ENCODE assay signal across 10 mouse cellular contexts in the genomic region with DNA sequence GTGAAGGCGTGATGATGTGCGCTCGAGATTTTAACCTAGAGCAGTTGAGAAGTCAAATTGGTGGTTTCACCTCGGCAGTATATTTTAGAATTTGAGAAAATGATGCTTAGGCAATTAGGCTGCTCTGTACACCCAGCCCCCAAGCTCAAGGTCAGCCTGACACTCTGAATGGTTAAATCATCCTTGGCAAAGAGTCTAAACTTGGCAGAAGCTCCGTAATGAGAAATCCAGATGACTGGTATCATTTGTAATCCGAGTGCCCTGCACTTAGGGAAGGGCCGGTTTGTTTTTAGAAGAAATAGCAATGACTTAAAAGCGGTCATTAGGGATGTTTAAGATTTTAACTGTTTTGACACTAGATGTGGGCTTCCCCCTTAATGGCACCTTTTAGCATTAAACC.
DNase-seq lines count a peak whose midpoint lies in the region; ATAC-seq and TF ChIP-seq lines count a peak whose summit lies in the region.
"Had no signal": no experiment of that assay in that cellular context is flagged by ENCODE, and none has a peak within 500 bp of the region (broad histone marks: within the 10 kb centered on the region; RNA-seq: fewer than 3 reads in every experiment).

No protein-coding gene starts in this region.

- peak; percentile 34 to 36 for DNase-seq in heart, adult 9 months (ENCODE audit: low spot score in 2 of 2)
- DNase-seq in Muller cell, postnatal 12 days (ENCODE audit: inconsistent ontology term) = peak; percentile 57
- DNase-seq in embryo, embryonic 10.5 days (ENCODE audit: low spot score) = peak; percentile 60
- DNase-seq in lung, postnatal 0 days (ENCODE audit: low spot score) = peak; percentile 64
- no peak for DNase-seq in testis, postnatal 14 days (ENCODE audit: low spot score)
- no peak for DNase-seq in cerebellum, postnatal 25 days

- ATAC-seq in heart, embryonic 11.5 days (replicated peaks; ENCODE audit: insufficient number of reproducible peaks, low FRiP score, low TSS enrichment) = no peak
- peak; percentile 21; the same call in 1 of the 2 replicates for ATAC-seq in lung, postnatal 0 days
- ATAC-seq in hindbrain, embryonic 13.5 days (ENCODE audit: low FRiP score) = no peak
- ATAC-seq: midbrain, embryonic 16.5 days had no signal

- H3K4me3 ChIP-seq in heart, embryonic 11.5 days (ENCODE audit: low read depth, low read length) = no peak overlapping the region
- no peak overlapping the region for H3K4me3 ChIP-seq in lung, postnatal 0 days (ENCODE audit: low read depth, low read length)
- no peak overlapping the region for H3K4me3 ChIP-seq in hindbrain, embryonic 13.5 days
- H3K4me3 ChIP-seq: hindbrain, embryonic 12.5 days had no signal

- H3K4me2 ChIP-seq in heart, embryonic 11.5 days = no peak overlapping the region
- H3K4me2 ChIP-seq in lung, postnatal 0 days (replicated peaks; ENCODE audit: low read depth, low read length) = no peak overlapping the region
- no peak overlapping the region for H3K4me2 ChIP-seq in hindbrain, embryonic 13.5 days
- H3K4me2 ChIP-seq: hindbrain, embryonic 12.5 days had no signal

- no peaks in the 10 kb centered on the region for H3K27me3 ChIP-seq in heart, embryonic 11.5 days (ENCODE audit: control insufficient read depth, insufficient read depth, low read length)
- no peaks in the 10 kb centered on the region for H3K27me3 ChIP-seq in lung, postnatal 0 days (replicated peaks; ENCODE audit: insufficient read depth, low read length)
- H3K27me3 ChIP-seq in hindbrain, embryonic 13.5 days = no peaks in the 10 kb centered on the region
- H3K27me3 ChIP-seq: hindbrain, embryonic 12.5 days had no signal

- H3K27ac ChIP-seq in heart, embryonic 11.5 days (ENCODE audit: low read depth, low read length) = no peak overlapping the region
- H3K27ac ChIP-seq in lung, postnatal 0 days (ENCODE audit: low read length) = no peak overlapping the region
- H3K27ac ChIP-seq in hindbrain, embryonic 13.5 days = no peak overlapping the region
- H3K27ac ChIP-seq: hindbrain, embryonic 12.5 days had no signal

- H3K9ac ChIP-seq in heart, embryonic 11.5 days (ENCODE audit: low read depth, low read length) = no peak overlapping the region
- H3K9ac ChIP-seq in lung, postnatal 0 days (replicated peaks; ENCODE audit: low read depth) = no peak overlapping the region
- no peak overlapping the region for H3K9ac ChIP-seq in hindbrain, embryonic 13.5 days
- H3K9ac ChIP-seq: hindbrain, embryonic 12.5 days had no signal

- no peaks in the 10 kb centered on the region for H3K4me1 ChIP-seq in heart, embryonic 11.5 days (ENCODE audit: control insufficient read depth, insufficient read depth, low read length)
- no peaks in the 10 kb centered on the region for H3K4me1 ChIP-seq in lung, postnatal 0 days (ENCODE audit: insufficient read depth, low read depth, low read length)
- no peaks in the 10 kb centered on the region for H3K4me1 ChIP-seq in hindbrain, embryonic 13.5 days (replicated peaks)
- H3K4me1 ChIP-seq: hindbrain, embryonic 12.5 days had no signal

- 62% methylated on average over 8 of the region's 8 CpGs for WGBS in heart, embryonic 11.5 days (ENCODE audit: insufficient replicate concordance)
- 47% methylated on average over 8 of the region's 8 CpGs for WGBS in lung, postnatal 0 days
- WGBS in hindbrain, embryonic 13.5 days = 78% methylated on average over 8 of the region's 8 CpGs

- no peak for TF ChIP-seq CTCF in lung, postnatal 0 days (IDR thresholded peaks at IDR 0.05)

- TF ChIP-seq EP300 in lung, postnatal 0 days (IDR thresholded peaks at IDR 0.05) = no peak

- no peaks in the 10 kb centered on the region for H3K9me3 ChIP-seq in heart, embryonic 11.5 days (replicated peaks; ENCODE audit: control insufficient read depth, low read length)
- no peaks in the 10 kb centered on the region for H3K9me3 ChIP-seq in lung, postnatal 0 days (ENCODE audit: low read length)
- no peaks in the 10 kb centered on the region for H3K9me3 ChIP-seq in hindbrain, embryonic 13.5 days
- H3K9me3 ChIP-seq: hindbrain, embryonic 12.5 days had no signal

- H3K36me3 ChIP-seq in heart, embryonic 11.5 days (ENCODE audit: control insufficient read depth, insufficient read depth, low read length) = no peaks in the 10 kb centered on the region
- H3K36me3 ChIP-seq in lung, postnatal 0 days (ENCODE audit: insufficient read depth, low read length) = no peaks in the 10 kb centered on the region
- no peaks in the 10 kb centered on the region for H3K36me3 ChIP-seq in hindbrain, embryonic 13.5 days
- H3K36me3 ChIP-seq: hindbrain, embryonic 12.5 days had no signal

Comparison
In these comparisons a context has a peak if more than half of its experiments do, and no peak if none do; other contexts are left out.
1. DNase-seq: peak in heart, adult 9 months (2 of 2), Muller cell, postnatal 12 days (single experiment), embryo, embryonic 10.5 days (single experiment) and lung, postnatal 0 days (single experiment); none in testis, postnatal 14 days (single experiment) and cerebellum, postnatal 25 days (0 of 2).